Comparison of ENCODE assay signal across 11 mouse cellular contexts in genomic region chr1:39441686-39442085, GRCm38 (mm10). TPM values are rescaled to one million over a fixed set of nuclear protein-coding genes. Genes with fewer than 3 reads are reported as not detected.
DNase-seq lines count a peak whose midpoint lies in the region; ATAC-seq and TF ChIP-seq lines count a peak whose summit lies in the region.
"Had no signal": no experiment of that assay in that cellular context is flagged by ENCODE, and none has a peak within 500 bp of the region (broad histone marks: within the 10 kb centered on the region; RNA-seq: fewer than 3 reads in every experiment).

No protein-coding gene starts in this region.

- ATAC-seq in heart, embryonic 16.5 days (replicated peaks; ENCODE audit: extremely low read depth, insufficient read depth, low FRiP score) = peak; percentile 50; the same call in 1 of the 2 replicates
- ATAC-seq in midbrain, embryonic 15.5 days (replicated peaks) = no peak

- TF ChIP-seq POLR2A in brain, embryonic 14.5 days (IDR thresholded peaks at IDR 0.05; ENCODE audit: borderline replicate concordance, extremely low read depth, insufficient read depth, insufficient read length, poor library complexity, severe bottlenecking) = no peak

- no peaks in the 10 kb centered on the region for H3K27me3 ChIP-seq in heart, embryonic 16.5 days (ENCODE audit: control insufficient read depth, insufficient read depth, low read length)
- no peaks in the 10 kb centered on the region for H3K27me3 ChIP-seq in midbrain, embryonic 15.5 days (replicated peaks)
- H3K27me3 ChIP-seq: embryonic facial prominence, embryonic 13.5 days had no signal

- intact Hi-C loops in left cerebral cortex, postnatal 36 days (cut with DNase I) = no loop called here

- no peaks in the 10 kb centered on the region for H3K36me3 ChIP-seq in heart, embryonic 16.5 days (ENCODE audit: control insufficient read depth, insufficient read depth)
- H3K36me3 ChIP-seq in midbrain, embryonic 15.5 days (replicated peaks) = no peaks in the 10 kb centered on the region
- H3K36me3 ChIP-seq: embryonic facial prominence, embryonic 13.5 days had no signal

- H3K27ac ChIP-seq in heart, embryonic 16.5 days (ENCODE audit: low read length) = peak overlapping the region; percentile 84
- H3K27ac ChIP-seq in midbrain, embryonic 15.5 days = no peak overlapping the region
- H3K27ac ChIP-seq: embryonic facial prominence, embryonic 13.5 days had no signal

- no peak for TF ChIP-seq CTCF in brain, embryonic 14.5 days (IDR thresholded peaks at IDR 0.05; ENCODE audit: borderline replicate concordance, extremely low read depth, insufficient read depth, insufficient read length)

- H3K4me3 ChIP-seq in heart, embryonic 16.5 days (ENCODE audit: low read length) = no peak overlapping the region
- no peak overlapping the region for H3K4me3 ChIP-seq in midbrain, embryonic 15.5 days
- H3K4me3 ChIP-seq: embryonic facial prominence, embryonic 13.5 days had no signal

- peak overlapping the region; percentile 22; the same call in 1 of the 2 replicates for H3K9ac ChIP-seq in heart, embryonic 16.5 days (ENCODE audit: low read length)
- H3K9ac ChIP-seq in midbrain, embryonic 15.5 days = no peak overlapping the region
- H3K9ac ChIP-seq: embryonic facial prominence, embryonic 13.5 days had no signal

- H3K4me1 ChIP-seq in heart, embryonic 16.5 days (ENCODE audit: control insufficient read depth, insufficient read depth, low read length) = peaks cover 47% of the 10 kb centered on the region
- H3K4me1 ChIP-seq in midbrain, embryonic 15.5 days = peaks cover 31% of the 10 kb centered on the region

- H3K9me3 ChIP-seq in heart, embryonic 16.5 days (replicated peaks; ENCODE audit: control insufficient read depth, low read length) = no peaks in the 10 kb centered on the region
- H3K9me3 ChIP-seq in midbrain, embryonic 15.5 days = no peaks in the 10 kb centered on the region
- H3K9me3 ChIP-seq: embryonic facial prominence, embryonic 13.5 days had no signal

- WGBS in heart, embryonic 16.5 days = 38% methylated on average over 6 of the region's 6 CpGs
- 73% methylated on average over 6 of the region's 6 CpGs for WGBS in midbrain, embryonic 15.5 days

- peak overlapping the region; percentile 38 for H3K4me2 ChIP-seq in heart, embryonic 16.5 days (ENCODE audit: low read depth, low read length)
- H3K4me2 ChIP-seq in midbrain, embryonic 15.5 days = no peak overlapping the region
- H3K4me2 ChIP-seq: embryonic facial prominence, embryonic 13.5 days had no signal

- DNase-seq in cerebellum, adult 18-20 months = peak; percentile 51 to 64
- DNase-seq in cerebellum, postnatal 4 days (ENCODE audit: low spot score in 2 of 2) = no peak
- DNase-seq in brain, embryonic 14.5 days (ENCODE audit: low read depth) = peak; percentile 69
- peak; percentile 39 to 46 for DNase-seq in left cerebral cortex, postnatal 36 days (ENCODE audit: low spot score in 2 of 2)
- DNase-seq in ovary, postnatal 36 days (ENCODE audit: low spot score) = no peak
- DNase-seq in testis, postnatal 10 days (ENCODE audit: low spot score) = no peak
- DNase-seq: kidney, adult 18-20 months; lung, postnatal 14 days had no signal

RNA-seq across cellular contexts. Expression of gene Tbc1d8, which starts 36.9 kb away (rescaled TPM):
- 12.6 and 12.8 TPM in 2 replicates for polyA plus RNA-seq in brain, embryonic 14.5 days (2012; rRNA removed)
- 10.7 and 11.2 TPM in 2 replicates for polyA plus RNA-seq in heart, embryonic 16.5 days (2015; fragmentation: Nextera tagmentation; extraction: Ambion mirVana)
- 10 to 100 TPM; 16.9 to 19.3 TPM for total RNA-seq in left cerebral cortex, postnatal 36 days (2021)
- 11.0 and 11.3 TPM in 2 replicates for polyA plus RNA-seq in midbrain, embryonic 15.5 days (2015; fragmentation: Nextera tagmentation; extraction: Ambion mirVana)

Comparison
In these comparisons a context has a peak if more than half of its experiments do, and no peak if none do; other contexts are left out.
1. DNase-seq: peak in cerebellum, adult 18-20 months (2 of 2), brain, embryonic 14.5 days (single experiment) and left cerebral cortex, postnatal 36 days (2 of 2); none in cerebellum, postnatal 4 days (0 of 2), ovary, postnatal 36 days (single experiment) and testis, postnatal 10 days (single experiment).